Mouse (Mus musculus): ENCODE data around the gene Zfp275.
"Not testable (repeated sequence)": the region's sequence is repeated elsewhere in the genome, so short reads cannot be mapped to it uniquely, and the experiment has no call there.

Zfp275 gene

GRCm38 (mm10) chrX:73342483-73342895, at the start of gene Zfp275:
Gene Zfp275 (plus strand): TSS chrX:73342621.
- DNase-seq (ENCODE audit: low read depth in 1 of 2, low spot score in 2 of 2): peak in 1 of 2 experiments; percentile 9

- not testable (repeated sequence) for DNase-seq (ENCODE audit: low read depth in 1 of 2, low spot score in 2 of 2)
Measured at GRCm38 (mm10) chrX:73292876-73293275, 49.5 kb upstream of the Zfp275 start, which contains the start of the genes Xlr5a and Xlr5c. Gene Xlr5a (minus strand): TSS chrX:73292976. Gene Xlr5c (minus strand): TSS chrX:73292976.

GRCm38 (mm10) chrX:73295745-73296144, 46.7 kb upstream of the Zfp275 start:
- DNase-seq (ENCODE audit: low read depth in 1 of 2, low spot score in 2 of 2): not testable (repeated sequence)

- DNase-seq (ENCODE audit: low read depth in 1 of 2, low spot score in 2 of 2): no peak
Measured at GRCm38 (mm10) chrX:73312522-73312921, 29.9 kb upstream of the Zfp275 start.

- no peak for DNase-seq (ENCODE audit: low read depth in 1 of 2, low spot score in 2 of 2)
Measured at GRCm38 (mm10) chrX:73321029-73321428, 21.4 kb upstream of the Zfp275 start.

- no peak for DNase-seq (ENCODE audit: low read depth in 1 of 2, low spot score in 2 of 2)
Measured at GRCm38 (mm10) chrX:73327215-73327614, 15.2 kb upstream of the Zfp275 start.

- DNase-seq (ENCODE audit: low read depth in 1 of 2, low spot score in 2 of 2): no peak
Measured at GRCm38 (mm10) chrX:73333548-73333947, 8.9 kb upstream of the Zfp275 start.

- no peak for DNase-seq (ENCODE audit: low read depth in 1 of 2, low spot score in 2 of 2)
Measured at GRCm38 (mm10) chrX:73336740-73337139, 5.7 kb upstream of the Zfp275 start, which contains the start of gene Gm45015. Gene Gm45015 (minus strand): TSS chrX:73336840.

GRCm38 (mm10) chrX:73341473-73341872, 948 bp upstream of the Zfp275 start:
- DNase-seq (ENCODE audit: low read depth in 1 of 2, low spot score in 2 of 2): no peak

- DNase-seq (ENCODE audit: low read depth in 1 of 2, low spot score in 2 of 2): no peak
Measured at GRCm38 (mm10) chrX:73342068-73342467, 353 bp upstream of the Zfp275 start.

GRCm38 (mm10) chrX:73342941-73343735, 717 bp downstream of the Zfp275 start:
- no peak for DNase-seq (ENCODE audit: low read depth in 1 of 2, low spot score in 2 of 2)

- DNase-seq (ENCODE audit: low read depth in 1 of 2, low spot score in 2 of 2): no peak
Measured at GRCm38 (mm10) chrX:73343802-73344201, 1.4 kb downstream of the Zfp275 start.

- DNase-seq (ENCODE audit: low read depth in 1 of 2, low spot score in 2 of 2): no peak
Measured at GRCm38 (mm10) chrX:73344346-73344745, 1.9 kb downstream of the Zfp275 start.

- DNase-seq (ENCODE audit: low read depth in 1 of 2, low spot score in 2 of 2): no peak
Measured at GRCm38 (mm10) chrX:73356163-73356562, 13.7 kb downstream of the Zfp275 start.

- no peak for DNase-seq (ENCODE audit: low read depth in 1 of 2, low spot score in 2 of 2)
Measured at GRCm38 (mm10) chrX:73356719-73357118, 14.3 kb downstream of the Zfp275 start.

- no peak for DNase-seq (ENCODE audit: low read depth in 1 of 2, low spot score in 2 of 2)
Measured at GRCm38 (mm10) chrX:73363291-73363690, 20.9 kb downstream of the Zfp275 start.

- DNase-seq (ENCODE audit: low read depth in 1 of 2, low spot score in 2 of 2): no peak
Measured at GRCm38 (mm10) chrX:73384419-73384818, 42.0 kb downstream of the Zfp275 start.

GRCm38 (mm10) chrX:73384924-73385323, 42.5 kb downstream of the Zfp275 start:
- DNase-seq (ENCODE audit: low read depth in 1 of 2, low spot score in 2 of 2): no peak

- no peak for DNase-seq (ENCODE audit: low read depth in 1 of 2, low spot score in 2 of 2)
Measured at GRCm38 (mm10) chrX:73391481-73391880, 49.1 kb downstream of the Zfp275 start.

GRCm38 (mm10) chrX:73396446-73396845, 54.0 kb downstream of the Zfp275 start:
- DNase-seq (ENCODE audit: low read depth in 1 of 2, low spot score in 2 of 2): no peak

- not testable (repeated sequence) for DNase-seq (ENCODE audit: low read depth in 1 of 2, low spot score in 2 of 2)
Measured at GRCm38 (mm10) chrX:73398636-73399035, 56.2 kb downstream of the Zfp275 start, which contains the start of gene Gm18336. Gene Gm18336 (minus strand): TSS chrX:73398736.

GRCm38 (mm10) chrX:73400951-73401350, 58.5 kb downstream of the Zfp275 start:
- no peak for DNase-seq (ENCODE audit: low read depth in 1 of 2, low spot score in 2 of 2)

- no peak for DNase-seq (ENCODE audit: low read depth in 1 of 2, low spot score in 2 of 2)
Measured at GRCm38 (mm10) chrX:73401616-73402015, 59.2 kb downstream of the Zfp275 start.
